Mouse (Mus musculus) MEL (cell line): Measurements from ENCODE around the gene Esr1.

ENCODE experiments used
- CHD2 ChIP-seq: IDR thresholded peaks from 2 replicates; pipeline ENCODE4 v1.6.1; 2011; ENCODE audit warnings: low read length, improper control_type of control experiment
- CTCF ChIP-seq, 3 experiments: IDR thresholded peaks in 2 of 3; conservative IDR thresholded peaks in 1 of 3; 2 replicates each; pipeline ENCODE4 v1.5.1; 2011 to 2012; ENCODE audit warnings: low read length in 3 of 3, low read depth in 2 of 3, mild to moderate bottlenecking in 2 of 3, improper control_type of control experiment in 1 of 3, inconsistent platforms in 1 of 3, mixed read lengths in 1 of 3, moderate library complexity in 1 of 3; ENCODE audit not compliant: control insufficient read depth in 1 of 3, insufficient read depth in 1 of 3, poor library complexity in 1 of 3, severe bottlenecking in 1 of 3
- ELF1 ChIP-seq: IDR thresholded peaks from 2 replicates; pipeline ENCODE4 v1.6.1; 2014; ENCODE audit warnings: low read depth, mild to moderate bottlenecking, inconsistent platforms, low read length, improper control_type of control experiment, moderate library complexity
- EP300 ChIP-seq, 2 experiments: IDR thresholded peaks; 2 replicates each; pipeline ENCODE4 v1.6.1; 2011; ENCODE audit warnings: improper control_type of control experiment in 2 of 2, low read length in 2 of 2, low read depth in 1 of 2, mild to moderate bottlenecking in 1 of 2
- GABPA ChIP-seq: IDR thresholded peaks from 2 replicates; pipeline ENCODE4 v1.6.1; 2012; ENCODE audit warnings: low read depth, mild to moderate bottlenecking, inconsistent platforms, low read length, improper control_type of control experiment, moderate library complexity
- HCFC1 ChIP-seq: IDR thresholded peaks from 2 replicates; pipeline ENCODE4 v1.6.1; 2012; ENCODE audit warnings: low read depth, mild to moderate bottlenecking, inconsistent platforms, low read length, improper control_type of control experiment, moderate library complexity
- MXI1 ChIP-seq: IDR thresholded peaks from 2 replicates; pipeline ENCODE4 v1.6.1; 2011; ENCODE audit warnings: mild to moderate bottlenecking, low read depth, low read length, improper control_type of control experiment
- POLR2A ChIP-seq, 2 experiments: IDR thresholded peaks; 2 replicates each; pipeline ENCODE4 v1.6.1; 2011 to 2012; ENCODE audit warnings: low read length in 2 of 2, mild to moderate bottlenecking in 2 of 2, control low read depth in 1 of 2, improper control_type of control experiment in 1 of 2, low read depth in 1 of 2, moderate library complexity in 1 of 2; ENCODE audit not compliant: control insufficient read depth in 1 of 2, insufficient read depth in 1 of 2, poor library complexity in 1 of 2
- TCF12 ChIP-seq: IDR thresholded peaks from 2 replicates; pipeline ENCODE4 v1.6.1; 2014; ENCODE audit warnings: low read depth, mild to moderate bottlenecking, inconsistent platforms, low read length, improper control_type of control experiment, moderate library complexity
- USF1 ChIP-seq: IDR thresholded peaks from 2 replicates; pipeline ENCODE4 v1.6.1; 2014; ENCODE audit warnings: low read depth, mild to moderate bottlenecking, inconsistent platforms, low read length, improper control_type of control experiment, moderate library complexity

GRCm38 (mm10) chr10:4996592-4996991 is 385.2 kb downstream of the Esr1 start:
- TF ChIP-seq EP300 (IDR thresholded peaks at IDR 0.05; ENCODE audit: low read depth in 1 of 2, low read length in 2 of 2) (peak; percentile 88), POLR2A (IDR thresholded peaks at IDR 0.05; ENCODE audit: control insufficient read depth in 1 of 2, insufficient read depth in 1 of 2, low read depth in 1 of 2, low read length in 2 of 2, poor library complexity in 1 of 2) (no peak), USF1 (no peak), CTCF (IDR thresholded peaks at IDR 0.05 in 2 of 3, conservative IDR thresholded peaks at IDR 0.05 in 1 of 3; ENCODE audit: control insufficient read depth in 1 of 3, insufficient read depth in 1 of 3, low read depth in 2 of 3, low read length in 3 of 3, poor library complexity in 1 of 3, severe bottlenecking in 1 of 3) (no peak), HCFC1 (no peak), TCF12 (peak; percentile 82), GABPA (no peak), ELF1 (no peak), CHD2 (no peak), MXI1 (peak; percentile 34; the same call in 1 of the 2 replicates)
